51 mouse cellular contexts compared by ENCODE assay signal in the genomic region with DNA sequence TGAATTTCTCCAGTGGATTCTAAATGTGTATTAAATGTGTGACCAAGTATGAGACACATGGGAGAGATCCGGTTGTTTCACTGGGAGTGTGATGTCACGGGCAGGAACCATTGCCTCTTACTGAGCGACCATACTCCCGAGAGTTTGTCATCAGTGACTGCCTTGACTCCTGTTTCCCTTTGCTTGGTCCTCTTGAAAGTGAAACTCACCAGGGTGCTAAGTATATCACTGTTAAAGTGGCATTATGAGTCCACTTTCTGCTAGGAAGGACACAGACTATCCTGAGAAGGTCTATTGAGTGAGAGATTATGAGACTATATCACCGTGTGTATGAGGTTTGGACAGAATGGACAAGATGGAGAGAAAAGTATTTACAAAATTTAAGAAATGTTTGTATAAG. TPM values are rescaled to one million over a fixed set of nuclear protein-coding genes. Genes with fewer than 3 reads are reported as not detected.
"Had no signal": no experiment of that assay in that cellular context is flagged by ENCODE, and none has a peak within 500 bp of the region (broad histone marks: within the 10 kb centered on the region; RNA-seq: fewer than 3 reads in every experiment).

No protein-coding gene starts in this region.

- H3K9me3 ChIP-seq: heart, embryonic 12.5 days; heart, embryonic 13.5 days; heart, embryonic 15.5 days; hindbrain, embryonic 10.5 days; hindbrain, embryonic 12.5 days; hindbrain, embryonic 13.5 days; hindbrain, embryonic 15.5 days; intestine, embryonic 15.5 days; kidney, embryonic 15.5 days had no signal

- DNase-seq: heart, postnatal 10 days; heart, postnatal 14 days; heart, postnatal 36 days; heart, postnatal 4 days; kidney, adult 11 months; kidney, adult 18-20 months; kidney, adult 2 months; kidney, adult 8-10 months; kidney, adult 9 months; kidney, postnatal 10 days; kidney, postnatal 14 days; kidney, postnatal 25 days; kidney, postnatal 36 days; kidney, postnatal 4 days; layer of hippocampus, adult 9-11 months; layer of hippocampus, postnatal 36 days had no signal

- H3K27ac ChIP-seq: heart, embryonic 13.5 days; heart, embryonic 15.5 days; hindbrain, embryonic 10.5 days; hindbrain, embryonic 12.5 days; hindbrain, embryonic 13.5 days; hindbrain, embryonic 14.5 days; hindbrain, embryonic 15.5 days; hindbrain, postnatal 0 days; intestine, embryonic 15.5 days; kidney, embryonic 15.5 days; kidney, postnatal 0 days; layer of hippocampus, adult 2 months; left cerebral cortex, adult 2 months had no signal

- H3K9ac ChIP-seq: heart, embryonic 12.5 days; heart, embryonic 13.5 days; heart, embryonic 15.5 days; hindbrain, embryonic 12.5 days; hindbrain, embryonic 13.5 days; hindbrain, embryonic 14.5 days; hindbrain, embryonic 15.5 days; intestine, embryonic 15.5 days; kidney, embryonic 15.5 days had no signal

- ATAC-seq: hindbrain, embryonic 16.5 days; hindbrain, postnatal 0 days; inflammation-experienced regulatory T-cells, adult 6 months; intestine, embryonic 15.5 days; intestine, embryonic 16.5 days; intestine, postnatal 0 days had no signal

- H3K36me3 ChIP-seq: heart, embryonic 12.5 days; heart, embryonic 13.5 days; heart, embryonic 15.5 days; hindbrain, embryonic 10.5 days; hindbrain, embryonic 12.5 days; hindbrain, embryonic 13.5 days; hindbrain, embryonic 15.5 days; intestine, embryonic 15.5 days; kidney, embryonic 15.5 days had no signal

- H3K4me3 ChIP-seq: heart, embryonic 12.5 days; heart, embryonic 13.5 days; heart, embryonic 15.5 days; hindbrain, embryonic 10.5 days; hindbrain, embryonic 12.5 days; hindbrain, embryonic 13.5 days; hindbrain, embryonic 15.5 days; intestine, embryonic 15.5 days; kidney, embryonic 15.5 days; layer of hippocampus, adult 2 months; left cerebral cortex, adult 2 months had no signal

- H3K27me3 ChIP-seq: heart, embryonic 12.5 days; heart, embryonic 13.5 days; heart, embryonic 15.5 days; intestine, embryonic 15.5 days; kidney, embryonic 15.5 days had no signal

- H3K4me2 ChIP-seq: heart, embryonic 11.5 days; heart, embryonic 12.5 days; heart, embryonic 13.5 days; heart, embryonic 15.5 days; hindbrain, embryonic 12.5 days; hindbrain, embryonic 13.5 days; hindbrain, embryonic 14.5 days; hindbrain, embryonic 15.5 days; intestine, embryonic 15.5 days; kidney, embryonic 15.5 days had no signal

RNA-seq across cellular contexts. Expression of a gene that starts 4.7 kb away (rescaled TPM):
- polyA plus RNA-seq: inflammation-experienced regulatory T-cells, adult 6 months had no signal

RNA-seq across cellular contexts. Expression of a gene that starts 20.3 kb away (rescaled TPM):
- total RNA-seq: heart, postnatal 10 days; heart, postnatal 14 days; heart, postnatal 25 days; heart, postnatal 36 days; heart, postnatal 4 days; hematopoietic stem cell, adult 5-6 weeks; layer of hippocampus, adult 2 months; layer of hippocampus, postnatal 25 days; layer of hippocampus, postnatal 36 days; left cerebral cortex, adult 18-20 months; left cerebral cortex, adult 2 months had no signal
- polyA plus RNA-seq: heart, embryonic 11.5 days; heart, embryonic 12.5 days; heart, embryonic 13.5 days; heart, embryonic 14.5 days; heart, embryonic 15.5 days; heart, postnatal 0 days; inflammation-experienced regulatory T-cells, adult 6 months; intestine, embryonic 14.5 days; intestine, embryonic 15.5 days; intestine, embryonic 16.5 days; intestine, postnatal 0 days; kidney, adult 2 months; kidney, embryonic 14.5 days; kidney, embryonic 15.5 days; kidney, embryonic 16.5 days; kidney, postnatal 0 days; large intestine, adult 2 months had no signal

RNA-seq across cellular contexts. Expression of a gene that starts 20.9 kb away (rescaled TPM):
- total RNA-seq: heart, postnatal 10 days; heart, postnatal 14 days; heart, postnatal 25 days; heart, postnatal 36 days; heart, postnatal 4 days; hematopoietic stem cell, adult 5-6 weeks; hindbrain, postnatal 0 days; layer of hippocampus, adult 18-20 months; layer of hippocampus, adult 2 months; layer of hippocampus, adult 8-10 months; layer of hippocampus, postnatal 10 days; layer of hippocampus, postnatal 14 days; layer of hippocampus, postnatal 25 days; layer of hippocampus, postnatal 36 days; left cerebral cortex, adult 18-20 months; left cerebral cortex, adult 2 months had no signal
- polyA plus RNA-seq: heart, embryonic 11.5 days; heart, embryonic 12.5 days; heart, embryonic 13.5 days; heart, embryonic 14.5 days; heart, embryonic 15.5 days; heart, embryonic 16.5 days; heart, postnatal 0 days; hindbrain, embryonic 10.5 days; hindbrain, embryonic 11.5 days; hindbrain, embryonic 12.5 days; hindbrain, embryonic 13.5 days; hindbrain, embryonic 14.5 days; hindbrain, embryonic 15.5 days; hindbrain, embryonic 16.5 days; hindbrain, postnatal 0 days; intestine, embryonic 14.5 days; intestine, embryonic 15.5 days; intestine, embryonic 16.5 days; intestine, postnatal 0 days; kidney, adult 2 months; kidney, embryonic 14.5 days; kidney, embryonic 15.5 days; kidney, embryonic 16.5 days; kidney, postnatal 0 days; large intestine, adult 2 months had no signal
